Mouse (Mus musculus) large intestine, adult 2 months (tissue): ENCODE results near the gene Gm49403. TPM values are rescaled to one million over a fixed set of nuclear protein-coding genes. Genes with fewer than 3 reads are reported as not detected.

Experiments
- polyA plus RNA-seq: library from polyadenylated mRNA; depleted of rRNA; stranded (reverse); fragments of >200 nt; gene quantifications from 2 replicates; pipeline ENCODE4 v1.2.3, GENCODE M21; 2012; rRNA removed

Gene Gm49403
- polyA plus RNA-seq, 1 experiment: not detected

Other genes with a start within 250 kb of the Gm49403 start
- gene Chrm1, start 220.1 kb upstream of the Gm49403 start, polyA plus RNA-seq: 2.7 and 3.2 TPM in 2 replicates
- gene Slc3a2, start 160.6 kb upstream of the Gm49403 start, polyA plus RNA-seq: 194 and 323 TPM in 2 replicates
- 33.3 and 39.9 TPM in 2 replicates for gene Wdr74, start 148.1 kb upstream of the Gm49403 start, polyA plus RNA-seq
- not detected in 2 replicates for gene 1700092M07Rik, start 143.2 kb upstream of the Gm49403 start, polyA plus RNA-seq
- 71.7 and 97.3 TPM in 2 replicates for gene Stx5a, start 142.5 kb upstream of the Gm49403 start, polyA plus RNA-seq
- 79.1 and 92.6 TPM in 2 replicates for gene Nxf1, start 126.9 kb upstream of the Gm49403 start, polyA plus RNA-seq
- 107 and 131 TPM in 2 replicates for gene Tmem223, start 112.9 kb upstream of the Gm49403 start, polyA plus RNA-seq
- 107 and 122 TPM in 2 replicates for gene Tmem179b, start 109.5 kb upstream of the Gm49403 start, polyA plus RNA-seq
- 7.8 and 8.1 TPM in 2 replicates for gene Taf6l, start 97.5 kb upstream of the Gm49403 start, polyA plus RNA-seq
- 46.2 and 53.1 TPM in 2 replicates for gene Polr2g, start 85.4 kb upstream of the Gm49403 start, polyA plus RNA-seq
- 1.8 TPM in 2 replicates for gene Zbtb3, start 81.4 kb upstream of the Gm49403 start, polyA plus RNA-seq
- gene Ttc9c, start 64.6 kb upstream of the Gm49403 start, polyA plus RNA-seq: 14.8 and 23.6 TPM in 2 replicates
- gene Hnrnpul2, start 63.9 kb upstream of the Gm49403 start, polyA plus RNA-seq: 16.3 and 21.8 TPM in 2 replicates
- 2.4 and 4.4 TPM in 2 replicates for gene AC129217.1, start 54.2 kb upstream of the Gm49403 start, polyA plus RNA-seq
- 79.8 and 82.1 TPM in 2 replicates for gene Bscl2, start 46.5 kb upstream of the Gm49403 start, polyA plus RNA-seq
- gene Gng3, start 44.7 kb upstream of the Gm49403 start, polyA plus RNA-seq: 1.4 and 1.6 TPM in 2 replicates
- gene Lrrn4cl, start 33.2 kb upstream of the Gm49403 start, polyA plus RNA-seq: 0.74 and 0.84 TPM in 2 replicates
- gene Ubxn1, start 12.4 kb upstream of the Gm49403 start, polyA plus RNA-seq: 82.6 and 86.1 TPM in 2 replicates
- 19.7 and 23.4 TPM in 2 replicates for gene Uqcc3, start 3.0 kb upstream of the Gm49403 start, polyA plus RNA-seq
- 2.2 and 2.3 TPM in 2 replicates for gene Lbhd1, start 198 bp upstream of the Gm49403 start, polyA plus RNA-seq
- 17.7 and 21.0 TPM in 2 replicates for gene 1810009A15Rik, start 4.9 kb downstream of the Gm49403 start, polyA plus RNA-seq
- gene Gm49416, start 5.0 kb downstream of the Gm49403 start, polyA plus RNA-seq: not detected in 2 replicates
- gene Ints5, start 9.1 kb downstream of the Gm49403 start, polyA plus RNA-seq: 24.4 and 26.9 TPM in 2 replicates
- 104 and 157 TPM in 2 replicates for gene Ganab, start 14.1 kb downstream of the Gm49403 start, polyA plus RNA-seq
- 66.6 and 72.2 TPM in 2 replicates for gene B3gat3, start 36.4 kb downstream of the Gm49403 start, polyA plus RNA-seq
- 6.8 and 8.9 TPM in 2 replicates for gene Rom1, start 45.4 kb downstream of the Gm49403 start, polyA plus RNA-seq
- 24.3 and 32.1 TPM in 2 replicates for gene Eml3, start 45.6 kb downstream of the Gm49403 start, polyA plus RNA-seq
- gene Mta2, start 57.9 kb downstream of the Gm49403 start, polyA plus RNA-seq: 30.6 and 32.3 TPM in 2 replicates
- gene Tut1, start 69.9 kb downstream of the Gm49403 start, polyA plus RNA-seq: 13.6 and 18.5 TPM in 2 replicates
- 302 and 315 TPM in 2 replicates for gene Eef1g, start 83.1 kb downstream of the Gm49403 start, polyA plus RNA-seq
- 11.2 and 19.9 TPM in 2 replicates for gene Ahnak, start 105.4 kb downstream of the Gm49403 start, polyA plus RNA-seq
- 0.45 and 1.1 TPM in 2 replicates for gene Scgb1a1, start 204.0 kb downstream of the Gm49403 start, polyA plus RNA-seq